Mouse (Mus musculus) heart, embryonic 11.5 days (tissue): ENCODE results near the gene Slc22a5. TPM values are rescaled to one million over a fixed set of nuclear protein-coding genes. Genes with fewer than 3 reads are reported as not detected.
A peak's percentile ranks its signal among the peaks of the same experiment; 100 is the strongest.

Experiments used
- ATAC-seq: fragments of 200-750 bp; cut with Nextera tagmentation; replicated peaks from 2 replicates; pipeline ENCODE4 v1.8.0; 2017; ENCODE audit warnings: moderate library complexity; ENCODE audit not compliant: insufficient number of reproducible peaks, low FRiP score, low TSS enrichment
- H3K27ac ChIP-seq: fragments of 300-500 bp; sonication (generic); 2 replicates; pipeline ENCODE4 v1.5.1; 2014; ENCODE audit warnings: mild to moderate bottlenecking, low read depth, low read length
- H3K27me3 ChIP-seq: fragments of 300-500 bp; sonication (generic); 2 replicates; pipeline ENCODE4 v1.6.1; 2014; ENCODE audit warnings: mild to moderate bottlenecking, low read length, mixed read lengths; ENCODE audit not compliant: control insufficient read depth, insufficient read depth
- H3K36me3 ChIP-seq: fragments of 300-500 bp; sonication (generic); 2 replicates; pipeline ENCODE4 v1.6.1; 2014; ENCODE audit warnings: mild to moderate bottlenecking, low read length, moderate library complexity, mixed read lengths; ENCODE audit not compliant: control insufficient read depth, insufficient read depth
- H3K4me1 ChIP-seq: fragments of 300-500 bp; sonication (generic); 2 replicates; pipeline ENCODE4 v1.6.1; 2014; ENCODE audit warnings: low read length; ENCODE audit not compliant: control insufficient read depth, insufficient read depth
- H3K4me2 ChIP-seq: fragments of 300-500 bp; sonication (generic); 2 replicates; pipeline ENCODE4 v1.6.1; 2014; ENCODE audit warnings: mild to moderate bottlenecking, moderate library complexity
- H3K4me3 ChIP-seq: fragments of 300-500 bp; sonication (generic); 2 replicates; pipeline ENCODE4 v1.5.1; 2014; ENCODE audit warnings: low read depth, low read length
- H3K9ac ChIP-seq: fragments of 300-500 bp; sonication (generic); 2 replicates; pipeline ENCODE4 v1.6.1; 2014; ENCODE audit warnings: mild to moderate bottlenecking, low read depth, low read length, moderate library complexity
- H3K9me3 ChIP-seq: fragments of 300-500 bp; sonication (generic); replicated peaks from 2 replicates; pipeline ENCODE4 v1.6.1; 2016; ENCODE audit warnings: low read length; ENCODE audit not compliant: control insufficient read depth
- WGBS: fragments of 180-500 bp; shearing (Covaris S2); extraction: QIAGEN DNeasy Blood & Tissue Kit; methylation state at CpG from one replicate; pipeline ENCODE4 v1.1.7; 2014; ENCODE audit not compliant: insufficient replicate concordance; 5-methylcytosine and 5-hydroxymethylcytosine counted together
- polyA plus RNA-seq: library from polyadenylated mRNA; unstranded; fragments of >200 nt; fragmentation: Nextera tagmentation; extraction: Ambion mirVana; gene quantifications from 2 replicates; pipeline ENCODE4 v1.2.1, GENCODE M21; 2014

The Slc22a5 gene
- polyA plus RNA-seq, 1 experiment from 2014 or later, result 8.1 TPM

- no peaks in the 10 kb centered on the region for H3K4me1 ChIP-seq
- H3K9ac ChIP-seq, result no peak overlapping the region
- H3K36me3 ChIP-seq, result no peaks in the 10 kb centered on the region
- no peaks in the 10 kb centered on the region for H3K27me3 ChIP-seq
- no peaks in the 10 kb centered on the region for H3K9me3 ChIP-seq
- no peak for ATAC-seq
- H3K27ac ChIP-seq, result no peak overlapping the region
- peak overlapping the region; percentile 78 for H3K4me2 ChIP-seq
- 77% methylated on average over 6 of the region's 6 CpGs for WGBS
- no peak overlapping the region for H3K4me3 ChIP-seq
These were observed 33.3 kb downstream of the Slc22a5 start for GRCm38 (mm10) chr11:53858058-53858760.

- WGBS, result 41% methylated on average over 5 of the region's 5 CpGs
- no peaks in the 10 kb centered on the region for H3K27me3 ChIP-seq
- no peak overlapping the region for H3K4me2 ChIP-seq
- no peak overlapping the region for H3K9ac ChIP-seq
- H3K27ac ChIP-seq, result no peak overlapping the region
- no peak overlapping the region for H3K4me3 ChIP-seq
- H3K36me3 ChIP-seq, result no peaks in the 10 kb centered on the region
- no peaks in the 10 kb centered on the region for H3K9me3 ChIP-seq
- peaks cover 5% of the 10 kb centered on the region; the same call in 1 of the 2 replicates for H3K4me1 ChIP-seq
- ATAC-seq, result no peak
These were observed 37.8 kb downstream of the Slc22a5 start for GRCm38 (mm10) chr11:53853665-53854064.

- Histone ChIP-seq H3K9me3 (no peaks in the 10 kb centered on the region), H3K27me3 (no peaks in the 10 kb centered on the region), H3K4me3 (no peak overlapping the region), H3K4me1 (peaks cover 5% of the 10 kb centered on the region; the same call in 1 of the 2 replicates), H3K4me2 (no peak overlapping the region), H3K36me3 (no peaks in the 10 kb centered on the region), H3K9ac (no peak overlapping the region), H3K27ac (no peak overlapping the region)
- WGBS, result 32% methylated on average over 5 of the region's 5 CpGs
- ATAC-seq, result no peak
These were observed 39.7 kb downstream of the Slc22a5 start for GRCm38 (mm10) chr11:53851795-53852194.

- Histone ChIP-seq H3K36me3 (no peaks in the 10 kb centered on the region), H3K4me1 (peaks cover 5% of the 10 kb centered on the region; the same call in 1 of the 2 replicates), H3K27ac (no peak overlapping the region), H3K9me3 (no peaks in the 10 kb centered on the region), H3K27me3 (no peaks in the 10 kb centered on the region), H3K4me3 (no peak overlapping the region), H3K4me2 (no peak overlapping the region; the same call in 1 of the 2 replicates), H3K9ac (no peak overlapping the region)
- ATAC-seq, result peak; percentile 69; the same call in 1 of the 2 replicates
- WGBS, result 31% methylated on average over 9 of the region's 9 CpGs
These were observed 41.7 kb downstream of the Slc22a5 start for GRCm38 (mm10) chr11:53849588-53850320.

- 83% methylated on average over 6 of the region's 6 CpGs for WGBS
- no peaks in the 10 kb centered on the region for H3K9me3 ChIP-seq
These were observed 45.8 kb downstream of the Slc22a5 start for GRCm38 (mm10) chr11:53845680-53846079.

GRCm38 (mm10) chr11:53843106-53843505 is 48.4 kb downstream of the Slc22a5 start:
- no peak overlapping the region for H3K27ac ChIP-seq
- 64% methylated on average over 10 of the region's 10 CpGs for WGBS
- H3K9ac ChIP-seq, result no peak overlapping the region
- H3K4me3 ChIP-seq, result no peak overlapping the region
- no peaks in the 10 kb centered on the region for H3K36me3 ChIP-seq
- H3K9me3 ChIP-seq, result no peaks in the 10 kb centered on the region
- 0 out of 2 replicates have a peak, but pooled peaks cover 8% of the 10 kb centered on the region for H3K4me1 ChIP-seq
- ATAC-seq, result no peak
- peaks cover 4% of the 10 kb centered on the region for H3K27me3 ChIP-seq
- no peak overlapping the region for H3K4me2 ChIP-seq

More at GRCm38 (mm10) chr11:53845680-53846079, 45.8 kb downstream of the Slc22a5 start:
- Histone ChIP-seq H3K27me3 (peaks cover 4% of the 10 kb centered on the region), H3K4me1 (no peaks in the 10 kb centered on the region), H3K36me3 (no peaks in the 10 kb centered on the region), H3K4me2 (no peak overlapping the region), H3K4me3 (no peak overlapping the region), H3K9ac (no peak overlapping the region), H3K27ac (no peak overlapping the region)
- ATAC-seq, result no peak

GRCm38 (mm10) chr11:53842161-53842581 is 49.3 kb downstream of the Slc22a5 start:
- H3K9me3 ChIP-seq, result no peaks in the 10 kb centered on the region
- H3K4me3 ChIP-seq, result no peak overlapping the region
- H3K36me3 ChIP-seq, result no peaks in the 10 kb centered on the region
- H3K27me3 ChIP-seq, result peaks cover 4% of the 10 kb centered on the region
- H3K4me2 ChIP-seq, result no peak overlapping the region
- ATAC-seq, result no peak
- no peak overlapping the region for H3K27ac ChIP-seq
- WGBS, result 72% methylated on average over 4 of the region's 4 CpGs
- H3K4me1 ChIP-seq, result 0 out of 2 replicates have a peak, but pooled peaks cover 8% of the 10 kb centered on the region
- no peak overlapping the region for H3K9ac ChIP-seq

GRCm38 (mm10) chr11:53841514-53841913 is 49.9 kb downstream of the Slc22a5 start:
- H3K4me3 ChIP-seq, result no peak overlapping the region
- H3K27ac ChIP-seq, result no peak overlapping the region
- H3K4me1 ChIP-seq, result 0 out of 2 replicates have a peak, but pooled peaks cover 8% of the 10 kb centered on the region
- no peak for ATAC-seq
- no peak overlapping the region for H3K4me2 ChIP-seq
- no peaks in the 10 kb centered on the region for H3K9me3 ChIP-seq
- WGBS, result 77% methylated on average over 12 of the region's 12 CpGs
- no peaks in the 10 kb centered on the region for H3K36me3 ChIP-seq
- peaks cover 4% of the 10 kb centered on the region for H3K27me3 ChIP-seq
- H3K9ac ChIP-seq, result no peak overlapping the region
